Mouse (Mus musculus) MEL (cell line): ENCODE results near the gene Ccdc180. TPM values are rescaled to one million over a fixed set of nuclear protein-coding genes. Genes with fewer than 3 reads are reported as not detected.

Source experiments
- DNase-seq: peaks from one replicate; pipeline ENCODE4 v3.0.0; 2011; ENCODE audit warnings: low read depth, low spot score
- H3K27ac ChIP-seq: 2 replicates; pipeline ENCODE4 v1.5.1; 2012; ENCODE audit warnings: low read depth, mild to moderate bottlenecking, control low read depth, low read length, moderate library complexity; ENCODE audit not compliant: control insufficient read depth
- H3K27me3 ChIP-seq, 2 experiments: fragments of 150-350 bp in 1 of 2; sonication (generic) in 1 of 2; 2 replicates each; pipeline ENCODE4 v1.6.1; 2012; ENCODE audit warnings: low read length in 2 of 2, mild to moderate bottlenecking in 2 of 2, improper control_type of control experiment in 1 of 2, moderate library complexity in 1 of 2; ENCODE audit not compliant: insufficient read depth in 2 of 2, control insufficient read depth in 1 of 2
- H3K36me3 ChIP-seq, 2 experiments: 2 replicates each; pipeline ENCODE4 v1.6.1; 2012 to 2014; ENCODE audit warnings: low read length in 2 of 2, improper control_type of control experiment in 1 of 2, inconsistent platforms in 1 of 2, mild to moderate bottlenecking in 1 of 2; ENCODE audit not compliant: insufficient read depth in 2 of 2, control insufficient read depth in 1 of 2
- H3K4me1 ChIP-seq, 2 experiments: fragments of 150-350 bp in 1 of 2; sonication (generic) in 1 of 2; 2 replicates each; pipeline ENCODE4 v1.6.1; 2012; ENCODE audit warnings: low read length in 2 of 2, improper control_type of control experiment in 1 of 2, mild to moderate bottlenecking in 1 of 2; ENCODE audit not compliant: insufficient read depth in 2 of 2, control insufficient read depth in 1 of 2
- H3K4me3 ChIP-seq, 2 experiments: fragments of 150-350 bp in 1 of 2; sonication (generic) in 1 of 2; 2 replicates each; pipeline ENCODE4 v1.5.1; 2012; ENCODE audit warnings: low read depth in 2 of 2, low read length in 2 of 2, mild to moderate bottlenecking in 2 of 2, moderate library complexity in 2 of 2, control low read depth in 1 of 2, improper control_type of control experiment in 1 of 2; ENCODE audit not compliant: control insufficient read depth in 1 of 2, insufficient read depth in 1 of 2
- H3K79me2 ChIP-seq: 2 replicates; pipeline ENCODE4 v1.6.1; 2012; ENCODE audit warnings: mild to moderate bottlenecking, low read length, moderate library complexity; ENCODE audit not compliant: control insufficient read depth, poor library complexity, insufficient read depth
- H3K9ac ChIP-seq: 2 replicates; pipeline ENCODE4 v1.6.1; 2012; ENCODE audit warnings: low read depth, mild to moderate bottlenecking, control low read depth, low read length, moderate library complexity; ENCODE audit not compliant: control insufficient read depth, poor library complexity, severe bottlenecking
- H3K9me3 ChIP-seq: fragments of 150-350 bp; sonication (generic); replicated peaks from 2 replicates; pipeline ENCODE4 v1.6.1; 2012; ENCODE audit warnings: mild to moderate bottlenecking, low read length, improper control_type of control experiment, moderate library complexity; ENCODE audit not compliant: insufficient read depth
- BHLHE40 ChIP-seq: IDR thresholded peaks from 2 replicates; pipeline ENCODE4 v1.6.1; 2012; ENCODE audit warnings: low read depth, mild to moderate bottlenecking, inconsistent platforms, low read length, improper control_type of control experiment, borderline replicate concordance
- E2F4 ChIP-seq: IDR thresholded peaks from 2 replicates; pipeline ENCODE4 v1.6.1; 2011; ENCODE audit warnings: low read depth, low read length, improper control_type of control experiment, borderline replicate concordance
- ELF1 ChIP-seq: IDR thresholded peaks from 2 replicates; pipeline ENCODE4 v1.6.1; 2014; ENCODE audit warnings: low read depth, mild to moderate bottlenecking, inconsistent platforms, low read length, improper control_type of control experiment, moderate library complexity
- GABPA ChIP-seq: IDR thresholded peaks from 2 replicates; pipeline ENCODE4 v1.6.1; 2012; ENCODE audit warnings: low read depth, mild to moderate bottlenecking, inconsistent platforms, low read length, improper control_type of control experiment, moderate library complexity
- GATA1 ChIP-seq: IDR thresholded peaks from 2 replicates; pipeline ENCODE4 v1.6.1; 2011; ENCODE audit warnings: low read depth, low read length, improper control_type of control experiment
- KAT2A ChIP-seq: conservative IDR thresholded peaks from 2 replicates; pipeline ENCODE4 v1.6.1; 2012; ENCODE audit warnings: low read depth, low read length, improper control_type of control experiment, inconsistent platforms
- MAFK ChIP-seq: IDR thresholded peaks from 2 replicates; pipeline ENCODE4 v1.6.1; 2011; ENCODE audit warnings: low read depth, mild to moderate bottlenecking, low read length, improper control_type of control experiment, borderline replicate concordance
- MAX ChIP-seq: IDR thresholded peaks from 2 replicates; pipeline ENCODE4 v1.6.1; 2011; ENCODE audit warnings: low read length, improper control_type of control experiment
- MAZ ChIP-seq: IDR thresholded peaks from 2 replicates; pipeline ENCODE4 v1.6.1; 2012; ENCODE audit warnings: low read depth, mild to moderate bottlenecking, inconsistent platforms, low read length, improper control_type of control experiment
- MYB ChIP-seq: IDR thresholded peaks from 2 replicates; pipeline ENCODE4 v1.6.1; 2011; ENCODE audit warnings: mild to moderate bottlenecking, low read depth, low read length, improper control_type of control experiment
- MYC ChIP-seq: IDR thresholded peaks from 2 replicates; pipeline ENCODE4 v1.6.1; 2011; ENCODE audit warnings: low read depth, mild to moderate bottlenecking, low read length, improper control_type of control experiment, moderate library complexity
- NRF1 ChIP-seq: IDR thresholded peaks from 2 replicates; pipeline ENCODE4 v1.6.1; 2014; ENCODE audit warnings: low read depth, mild to moderate bottlenecking, inconsistent platforms, low read length, improper control_type of control experiment, moderate library complexity; ENCODE audit not compliant: poor library complexity, insufficient read depth, severe bottlenecking
- POLR2A ChIP-seq, 2 experiments: IDR thresholded peaks; 2 replicates each; pipeline ENCODE4 v1.6.1; 2011 to 2012; ENCODE audit warnings: low read length in 2 of 2, mild to moderate bottlenecking in 2 of 2, control low read depth in 1 of 2, improper control_type of control experiment in 1 of 2, low read depth in 1 of 2, moderate library complexity in 1 of 2; ENCODE audit not compliant: control insufficient read depth in 1 of 2, insufficient read depth in 1 of 2, poor library complexity in 1 of 2
- POLR2AphosphoS2 ChIP-seq: IDR thresholded peaks from 2 replicates; pipeline ENCODE4 v1.6.1; 2011; ENCODE audit warnings: low read length, improper control_type of control experiment
- POLR2AphosphoS5 ChIP-seq: IDR thresholded peaks from 2 replicates; pipeline ENCODE4 v1.6.1; 2012; ENCODE audit warnings: low read depth, borderline replicate concordance, mild to moderate bottlenecking, inconsistent platforms, low read length, moderate library complexity, mixed read lengths
- RAD21 ChIP-seq: IDR thresholded peaks from 2 replicates; pipeline ENCODE4 v1.6.1; 2011; ENCODE audit warnings: mild to moderate bottlenecking, low read depth, low read length, improper control_type of control experiment
- RCOR1 ChIP-seq: IDR thresholded peaks from 2 replicates; pipeline ENCODE4 v1.6.1; 2012; ENCODE audit warnings: low read depth, mild to moderate bottlenecking, inconsistent platforms, low read length, improper control_type of control experiment
- SIN3A ChIP-seq: IDR thresholded peaks from 2 replicates; pipeline ENCODE4 v1.6.1; 2012; ENCODE audit warnings: low read length, improper control_type of control experiment, inconsistent platforms
- TAL1 ChIP-seq: IDR thresholded peaks from 2 replicates; pipeline ENCODE4 v1.6.1; 2012; ENCODE audit warnings: mild to moderate bottlenecking, inconsistent platforms, low read length, moderate library complexity, mixed read lengths
- TBP ChIP-seq: IDR thresholded peaks from 2 replicates; pipeline ENCODE4 v1.8.0; 2011; ENCODE audit warnings: low read depth, low read length, improper control_type of control experiment
- TCF12 ChIP-seq: IDR thresholded peaks from 2 replicates; pipeline ENCODE4 v1.6.1; 2014; ENCODE audit warnings: low read depth, mild to moderate bottlenecking, inconsistent platforms, low read length, improper control_type of control experiment, moderate library complexity
- USF1 ChIP-seq: IDR thresholded peaks from 2 replicates; pipeline ENCODE4 v1.6.1; 2014; ENCODE audit warnings: low read depth, mild to moderate bottlenecking, inconsistent platforms, low read length, improper control_type of control experiment, moderate library complexity
- USF2 ChIP-seq, 2 experiments: IDR thresholded peaks; 2 replicates each; pipeline ENCODE4 v1.6.1; 2011 to 2012; ENCODE audit warnings: improper control_type of control experiment in 2 of 2, low read length in 2 of 2, borderline replicate concordance in 1 of 2, inconsistent platforms in 1 of 2, low read depth in 1 of 2, mild to moderate bottlenecking in 1 of 2; ENCODE audit not compliant: insufficient read depth in 1 of 2
- ZKSCAN1 ChIP-seq: IDR thresholded peaks from 2 replicates; pipeline ENCODE4 v1.6.1; 2012; ENCODE audit warnings: low read depth, mild to moderate bottlenecking, inconsistent platforms, low read length, improper control_type of control experiment, moderate library complexity
- ZMIZ1 ChIP-seq: IDR thresholded peaks from 2 replicates; pipeline ENCODE4 v1.6.1; 2012; ENCODE audit warnings: low read depth, mild to moderate bottlenecking, inconsistent platforms, low read length, improper control_type of control experiment, moderate library complexity
- polyA plus RNA-seq, 2 experiments: library from polyadenylated mRNA; stranded (reverse) in 1 of 2; unstranded in 1 of 2; fragments of >175 nt in 1 of 2; fragments of >200 nt in 1 of 2; gene quantifications; 2 replicates each; pipeline versions ENCODE4 v1.2.1 to v1.2.4; 2012; ENCODE audit warnings: low replicate concordance in 2 of 2, low read depth in 1 of 2; ENCODE audit not compliant: insufficient read length in 2 of 2, insufficient read depth in 1 of 2, missing spikeins in 1 of 2
- total RNA-seq: library from RNA; depleted of rRNA; stranded (reverse); fragments of 300-350 nt; gene quantifications from 2 replicates; pipeline ENCODE4 v1.2.3, GENCODE M21; 2012

Ccdc180 gene
- total and polyA plus RNA-seq, 3 experiments, result 0.08 to 0.31 TPM; not detected in 1

DNA sequence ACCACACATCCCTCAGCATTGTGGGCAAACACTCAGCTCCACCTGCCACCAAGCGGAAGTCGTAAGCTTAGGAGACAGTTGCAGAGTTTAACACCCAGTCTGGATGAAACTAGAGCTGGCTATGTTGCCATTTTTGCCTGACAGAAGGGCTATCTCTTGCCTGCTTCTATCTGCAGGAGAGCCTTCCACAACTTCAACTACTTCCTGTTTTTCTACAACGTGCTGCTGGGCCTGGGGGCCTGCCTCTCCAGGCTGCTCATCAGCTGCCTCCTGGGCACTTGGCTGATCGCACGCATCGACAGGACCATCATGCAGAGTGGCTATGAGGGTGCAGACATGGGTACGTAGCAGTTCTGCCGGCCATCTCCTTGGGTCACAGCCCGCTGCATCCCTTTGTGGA is 7.6 kb upstream of the Ccdc180 start:
- Histone ChIP-seq H3K27ac (no peak overlapping the region), H3K4me1 (peaks cover 0 to 11% of the 10 kb centered on the region in 2 experiments; a peak in 2 of 4 replicates), H3K79me2 (no peaks in the 10 kb centered on the region), H3K9me3 (no peaks in the 10 kb centered on the region), H3K4me3 (no peak overlapping the region), H3K27me3 (peaks cover 0 to 3% of the 10 kb centered on the region in 2 experiments; a peak in 2 of 4 replicates), H3K36me3 (peaks cover 0 to 4% of the 10 kb centered on the region in 2 experiments; a peak in 1 of 4 replicates), H3K9ac (no peak overlapping the region)
- DNase-seq, result peak; percentile 69
- TF ChIP-seq KAT2A (no peak), USF1 (no peak), TAL1 (no peak), GATA1 (peak; percentile 15; the same call in 1 of the 2 replicates), TCF12 (no peak), ZKSCAN1 (no peak), GABPA (no peak), USF2 (IDR thresholded peaks at IDR 0.05; ENCODE audit: borderline replicate concordance in 1 of 2, insufficient read depth in 1 of 2, low read depth in 1 of 2, low read length in 2 of 2) (no peak), RCOR1 (no peak), POLR2A (IDR thresholded peaks at IDR 0.05; ENCODE audit: control insufficient read depth in 1 of 2, insufficient read depth in 1 of 2, low read depth in 1 of 2, low read length in 2 of 2, poor library complexity in 1 of 2) (no peak), ZMIZ1 (no peak), MYC (0 out of 2 replicates have a peak, but pooled peaks have one; percentile 37), MAFK (no peak), MAX (peak; percentile 52; the same call in 1 of the 2 replicates), RAD21 (no peak), BHLHE40 (no peak), MYB (no peak), E2F4 (no peak), NRF1 (no peak), POLR2AphosphoS2 (no peak), SIN3A (no peak), MAZ (no peak), POLR2AphosphoS5 (no peak), ELF1 (0 out of 2 replicates have a peak, but pooled peaks have one; percentile 18), TBP (0 out of 2 replicates have a peak, but pooled peaks have one; percentile 25)
